16 mouse cellular contexts compared by ENCODE assay signal in the genomic region with DNA sequence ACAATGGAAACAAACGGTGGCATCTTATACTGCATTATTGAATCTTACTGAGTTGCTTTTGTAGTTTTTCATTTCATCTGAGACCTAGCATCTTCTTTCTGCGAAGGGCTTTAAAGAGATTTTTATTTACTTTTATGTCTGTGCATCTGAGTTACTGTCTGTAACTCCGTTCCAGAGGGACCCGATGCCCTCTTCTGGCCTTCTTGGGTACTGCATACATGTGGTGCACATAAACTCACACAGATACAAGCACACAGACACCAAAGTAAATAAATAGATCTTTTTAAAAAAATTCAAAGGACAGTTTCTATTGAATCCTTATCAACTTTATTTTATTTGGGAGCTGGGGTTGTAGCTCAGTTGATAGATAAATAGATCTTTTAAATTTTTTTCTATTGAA.
DNase-seq lines count a peak whose midpoint lies in the region; ATAC-seq and TF ChIP-seq lines count a peak whose summit lies in the region.
"Had no signal": no experiment of that assay in that cellular context is flagged by ENCODE, and none has a peak within 500 bp of the region (broad histone marks: within the 10 kb centered on the region; RNA-seq: fewer than 3 reads in every experiment).

No protein-coding gene starts in this region.

- H3K9ac ChIP-seq in kidney, postnatal 0 days (ENCODE audit: low read depth, low read length): no peak overlapping the region
- H3K9ac ChIP-seq in kidney, embryonic 16.5 days (replicated peaks; ENCODE audit: low read length): no peak overlapping the region
- H3K9ac ChIP-seq: forebrain, embryonic 13.5 days; hindbrain, embryonic 13.5 days; neural tube, embryonic 15.5 days had no signal

- no peaks in the 10 kb centered on the region for H3K4me1 ChIP-seq in kidney, postnatal 0 days (replicated peaks; ENCODE audit: insufficient read depth, low read length)
- H3K4me1 ChIP-seq in kidney, embryonic 16.5 days (ENCODE audit: insufficient read depth, low read length): no peaks in the 10 kb centered on the region
- peaks cover 5% of the 10 kb centered on the region for H3K4me1 ChIP-seq in testis, adult 2 months (ENCODE audit: control insufficient read depth, insufficient read depth, low read length)
- H3K4me1 ChIP-seq: forebrain, embryonic 13.5 days; hindbrain, embryonic 13.5 days; neural tube, embryonic 15.5 days had no signal

- H3K27ac ChIP-seq in gastrocnemius, adult 2 months: no peak overlapping the region
- no peak overlapping the region for H3K27ac ChIP-seq in kidney, postnatal 0 days
- H3K27ac ChIP-seq in kidney, embryonic 16.5 days (ENCODE audit: low read length): no peak overlapping the region
- H3K27ac ChIP-seq in testis, adult 2 months (ENCODE audit: control insufficient read depth, insufficient read depth, low read depth, low read length): no peak overlapping the region
- H3K27ac ChIP-seq: forebrain, embryonic 13.5 days; hindbrain, embryonic 13.5 days; neural tube, embryonic 15.5 days had no signal

- TF ChIP-seq POLR2A in testis, adult 2 months (IDR thresholded peaks at IDR 0.05; ENCODE audit: control insufficient read depth, low read depth, low read length): no peak

- ATAC-seq in kidney, postnatal 0 days (replicated peaks; ENCODE audit: low FRiP score, low read depth): no peak
- ATAC-seq in kidney, embryonic 16.5 days (ENCODE audit: low FRiP score, low TSS enrichment): no peak
- ATAC-seq in cerebellum, adult (ENCODE audit: insufficient number of reproducible peaks, low FRiP score, low TSS enrichment): no peak
- ATAC-seq: forebrain, embryonic 13.5 days had no signal

- DNase-seq in gastrocnemius, adult 2 months: no peak
- DNase-seq in gastrocnemius, postnatal 14 days: no peak
- no peak for DNase-seq in kidney, postnatal 0 days (ENCODE audit: low spot score)
- no peak for DNase-seq in testis, postnatal 14 days (ENCODE audit: low spot score)
- no peak for DNase-seq in adrenal gland, postnatal 25 days
- DNase-seq: adrenal gland, adult 2 months; cerebellum, postnatal 36 days; kidney, postnatal 14 days; right cerebral cortex, adult 18-20 months had no signal

- no peaks in the 10 kb centered on the region; the same call in 1 of the 2 replicates for H3K9me3 ChIP-seq in kidney, postnatal 0 days (replicated peaks; ENCODE audit: low read length)
- peaks cover 5% of the 10 kb centered on the region; the same call in 1 of the 2 replicates for H3K9me3 ChIP-seq in kidney, embryonic 16.5 days (ENCODE audit: low read length)
- H3K9me3 ChIP-seq: G1E; neural tube, embryonic 15.5 days had no signal

- intact Hi-C loops in gastrocnemius, adult 2 months (cut with DNase I): no loop called here
- intact Hi-C loops in gastrocnemius, postnatal 14 days (cut with DNase I; ENCODE audit: low total_unique reads): no loop called here

- TF ChIP-seq CTCF in gastrocnemius, adult 2 months (IDR thresholded peaks at IDR 0.05): peak; percentile 41; the same call in 1 of the 2 replicates
- TF ChIP-seq CTCF in kidney, postnatal 0 days (IDR thresholded peaks at IDR 0.05; ENCODE audit: low read depth): peak; percentile 42
- TF ChIP-seq CTCF in testis, adult 2 months (IDR thresholded peaks at IDR 0.05; ENCODE audit: control insufficient read depth, insufficient read depth, insufficient replicate concordance, low read depth, low read length): peak; percentile 16; the same call in 1 of the 2 replicates

- H3K27me3 ChIP-seq in kidney, postnatal 0 days (ENCODE audit: insufficient read depth, low read length): no peaks in the 10 kb centered on the region
- no peaks in the 10 kb centered on the region for H3K27me3 ChIP-seq in kidney, embryonic 16.5 days (ENCODE audit: insufficient read depth, low read length)
- H3K27me3 ChIP-seq in testis, adult 2 months (ENCODE audit: control insufficient read depth, insufficient read depth, low read length): no peaks in the 10 kb centered on the region
- H3K27me3 ChIP-seq: forebrain, embryonic 13.5 days; hindbrain, embryonic 13.5 days; neural tube, embryonic 15.5 days had no signal

- H3K4me2 ChIP-seq in kidney, postnatal 0 days (ENCODE audit: low read length): no peak overlapping the region
- no peak overlapping the region for H3K4me2 ChIP-seq in kidney, embryonic 16.5 days (replicated peaks; ENCODE audit: low read depth, low read length)
- H3K4me2 ChIP-seq: forebrain, embryonic 13.5 days; hindbrain, embryonic 13.5 days; neural tube, embryonic 15.5 days had no signal

- no peaks in the 10 kb centered on the region for H3K36me3 ChIP-seq in kidney, postnatal 0 days (ENCODE audit: insufficient read depth, low read length)
- H3K36me3 ChIP-seq in kidney, embryonic 16.5 days (ENCODE audit: insufficient read depth, low read length): no peaks in the 10 kb centered on the region
- H3K36me3 ChIP-seq in testis, adult 2 months (ENCODE audit: control insufficient read depth, insufficient read depth, low read length): no peaks in the 10 kb centered on the region
- H3K36me3 ChIP-seq: G1E; hindbrain, embryonic 13.5 days; neural tube, embryonic 15.5 days had no signal

- 91% methylated on average over 4 of the region's 4 CpGs for WGBS in kidney, postnatal 0 days
- WGBS in kidney, embryonic 16.5 days: 91% methylated on average over 4 of the region's 4 CpGs

- no peak overlapping the region for H3K4me3 ChIP-seq in gastrocnemius, adult 2 months
- H3K4me3 ChIP-seq in kidney, postnatal 0 days (replicated peaks; ENCODE audit: low read depth, low read length): no peak overlapping the region
- no peak overlapping the region for H3K4me3 ChIP-seq in kidney, embryonic 16.5 days (ENCODE audit: low read length)
- no peak overlapping the region for H3K4me3 ChIP-seq in testis, adult 2 months (ENCODE audit: control insufficient read depth, low read depth, low read length)
- H3K4me3 ChIP-seq: forebrain, embryonic 13.5 days; hindbrain, embryonic 13.5 days; neural tube, embryonic 15.5 days had no signal
